Mouse (Mus musculus) thymus, postnatal 0 days (tissue): ENCODE measurements around the gene Ppme1. TPM values are rescaled to one million over a fixed set of nuclear protein-coding genes. Genes with fewer than 3 reads are reported as not detected.

Experiments
- DNase-seq: peaks from one replicate; pipeline ENCODE4 v3.0.0-alpha.2; 2015; ENCODE audit warnings: low spot score
- polyA plus RNA-seq: library from polyadenylated mRNA; unstranded; fragments of >200 nt; fragmentation: Nextera tagmentation; extraction: Ambion mirVana; gene quantifications from 2 replicates; pipeline ENCODE4 v1.2.1, GENCODE M21; 2015

Gene Ppme1
- polyA plus RNA-seq, 1 experiment from 2014 or later = 41.5 TPM

- no peak for DNase-seq
Measured at GRCm38 (mm10) chr7:100327514-100327913, 44.6 kb downstream of the Ppme1 start.

- DNase-seq = peak; percentile 5
Measured at GRCm38 (mm10) chr7:100325482-100325881, 46.6 kb downstream of the Ppme1 start.

- DNase-seq = no peak
Measured at GRCm38 (mm10) chr7:100323721-100324120, 48.4 kb downstream of the Ppme1 start.

- no peak for DNase-seq
Measured at GRCm38 (mm10) chr7:100317534-100317933, 54.6 kb downstream of the Ppme1 start.

GRCm38 (mm10) chr7:100316924-100317323, 55.2 kb downstream of the Ppme1 start:
- no peak for DNase-seq

- DNase-seq = no peak
Measured at GRCm38 (mm10) chr7:100312716-100313115, 59.4 kb downstream of the Ppme1 start.

- no peak for DNase-seq
Measured at GRCm38 (mm10) chr7:100310290-100310689, 61.8 kb downstream of the Ppme1 start.

GRCm38 (mm10) chr7:100309679-100310078, 62.4 kb downstream of the Ppme1 start:
- DNase-seq = no peak

- DNase-seq = no peak
Measured at GRCm38 (mm10) chr7:100309216-100309615, 62.9 kb downstream of the Ppme1 start.

GRCm38 (mm10) chr7:100307872-100308653, 64.0 kb downstream of the Ppme1 start:
- no peak for DNase-seq

- DNase-seq = no peak
Measured at GRCm38 (mm10) chr7:100305894-100306293, 66.2 kb downstream of the Ppme1 start.

- no peak for DNase-seq
Measured at GRCm38 (mm10) chr7:100302316-100302715, 69.8 kb downstream of the Ppme1 start.

GRCm38 (mm10) chr7:100301390-100301789, 70.7 kb downstream of the Ppme1 start:
- DNase-seq = no peak

- no peak for DNase-seq
Measured at GRCm38 (mm10) chr7:100298861-100299510, 73.1 kb downstream of the Ppme1 start.

GRCm38 (mm10) chr7:100296699-100297098, 75.4 kb downstream of the Ppme1 start:
- DNase-seq = no peak

- no peak for DNase-seq
Measured at GRCm38 (mm10) chr7:100295745-100296144, 76.4 kb downstream of the Ppme1 start.

GRCm38 (mm10) chr7:100293546-100293945, 78.6 kb downstream of the Ppme1 start:
- no peak for DNase-seq

GRCm38 (mm10) chr7:100288622-100289021, 83.5 kb downstream of the Ppme1 start:
- no peak for DNase-seq

GRCm38 (mm10) chr7:100287748-100288578, 84.1 kb downstream of the Ppme1 start:
- DNase-seq = no peak

- no peak for DNase-seq
Measured at GRCm38 (mm10) chr7:100285383-100285782, 86.7 kb downstream of the Ppme1 start, which contains the start of gene P4ha3. Gene P4ha3, plus strand, starts transcription at chr7:100285520.

- no peak for DNase-seq
Measured at GRCm38 (mm10) chr7:100283298-100283697, 88.8 kb downstream of the Ppme1 start.

GRCm38 (mm10) chr7:100281596-100281995, 90.5 kb downstream of the Ppme1 start:
- DNase-seq = no peak
